Mouse (Mus musculus): Measurements from ENCODE around the gene B3gnt2. TPM values are rescaled to one million over a fixed set of nuclear protein-coding genes. Genes with fewer than 3 reads are reported as not detected.

The B3gnt2 gene
- polyA plus RNA-seq, 1 experiment = 35.4 TPM

- no peak for DNase-seq
- no peak for TF ChIP-seq POLR2A (IDR thresholded peaks at IDR 0.05; ENCODE audit: control insufficient read depth, extremely low read depth, insufficient read depth, low read length, poor library complexity)
- TF ChIP-seq CTCF (IDR thresholded peaks at IDR 0.05; ENCODE audit: borderline replicate concordance, control insufficient read depth, extremely low read depth, insufficient read depth, low read length, poor library complexity) = no peak
- H3K4me3 ChIP-seq (ENCODE audit: control insufficient read depth, insufficient read depth, low read length) = no peak overlapping the region
- no peaks in the 10 kb centered on the region for H3K27me3 ChIP-seq (ENCODE audit: control insufficient read depth, insufficient read depth, low read length)
- peaks cover 29% of the 10 kb centered on the region for H3K36me3 ChIP-seq (ENCODE audit: control insufficient read depth, insufficient read depth, low read length)
- H3K4me1 ChIP-seq (replicated peaks; ENCODE audit: control insufficient read depth, insufficient read depth, low read length) = peaks cover 41% of the 10 kb centered on the region
- WGBS = 20% methylated on average over 4 of the region's 4 CpGs
- no peak overlapping the region; the same call in 1 of the 2 replicates for H3K27ac ChIP-seq (ENCODE audit: control insufficient read depth, insufficient read depth, low read length)
Observed at GRCm38 (mm10) chr11:22832600-22832999, 28.2 kb downstream of the B3gnt2 start.

- Histone ChIP-seq H3K4me1 (replicated peaks; ENCODE audit: control insufficient read depth, insufficient read depth, low read length) (peaks cover 46% of the 10 kb centered on the region), H3K4me3 (ENCODE audit: control insufficient read depth, insufficient read depth, low read length) (no peak overlapping the region), H3K27me3 (ENCODE audit: control insufficient read depth, insufficient read depth, low read length) (no peaks in the 10 kb centered on the region), H3K36me3 (ENCODE audit: control insufficient read depth, insufficient read depth, low read length) (peaks cover 29% of the 10 kb centered on the region), H3K27ac (ENCODE audit: control insufficient read depth, insufficient read depth, low read length) (no peak overlapping the region)
- no peak for DNase-seq
- TF ChIP-seq POLR2A (IDR thresholded peaks at IDR 0.05; ENCODE audit: control insufficient read depth, extremely low read depth, insufficient read depth, low read length, poor library complexity) = no peak
- no peak for TF ChIP-seq CTCF (IDR thresholded peaks at IDR 0.05; ENCODE audit: borderline replicate concordance, control insufficient read depth, extremely low read depth, insufficient read depth, low read length, poor library complexity)
- 94% methylated on average over 11 of the region's 11 CpGs for WGBS
Observed at GRCm38 (mm10) chr11:22831916-22832315, 28.8 kb downstream of the B3gnt2 start.

- 77% methylated on average over 6 of the region's 6 CpGs for WGBS
- Histone ChIP-seq H3K36me3 (ENCODE audit: control insufficient read depth, insufficient read depth, low read length) (peaks cover 16% of the 10 kb centered on the region), H3K27ac (ENCODE audit: control insufficient read depth, insufficient read depth, low read length) (no peak overlapping the region), H3K27me3 (ENCODE audit: control insufficient read depth, insufficient read depth, low read length) (no peaks in the 10 kb centered on the region), H3K4me3 (ENCODE audit: control insufficient read depth, insufficient read depth, low read length) (no peak overlapping the region), H3K4me1 (replicated peaks; ENCODE audit: control insufficient read depth, insufficient read depth, low read length) (peaks cover 43% of the 10 kb centered on the region)
- no peak for DNase-seq
- TF ChIP-seq POLR2A (IDR thresholded peaks at IDR 0.05; ENCODE audit: control insufficient read depth, extremely low read depth, insufficient read depth, low read length, poor library complexity) (no peak), CTCF (IDR thresholded peaks at IDR 0.05; ENCODE audit: borderline replicate concordance, control insufficient read depth, extremely low read depth, insufficient read depth, low read length, poor library complexity) (no peak)
Observed at GRCm38 (mm10) chr11:22830684-22831083, 30.1 kb downstream of the B3gnt2 start.

GRCm38 (mm10) chr11:22830179-22830611, 30.6 kb downstream of the B3gnt2 start:
- WGBS = 84% methylated on average over 5 of the region's 5 CpGs
- Histone ChIP-seq H3K4me1 (replicated peaks; ENCODE audit: control insufficient read depth, insufficient read depth, low read length) (peaks cover 42% of the 10 kb centered on the region), H3K36me3 (ENCODE audit: control insufficient read depth, insufficient read depth, low read length) (peaks cover 11% of the 10 kb centered on the region), H3K4me3 (ENCODE audit: control insufficient read depth, insufficient read depth, low read length) (no peak overlapping the region), H3K27me3 (ENCODE audit: control insufficient read depth, insufficient read depth, low read length) (no peaks in the 10 kb centered on the region), H3K27ac (ENCODE audit: control insufficient read depth, insufficient read depth, low read length) (peak overlapping the region; percentile 15; the same call in 1 of the 2 replicates)
- DNase-seq = no peak
- TF ChIP-seq CTCF (IDR thresholded peaks at IDR 0.05; ENCODE audit: borderline replicate concordance, control insufficient read depth, extremely low read depth, insufficient read depth, low read length, poor library complexity) (no peak), POLR2A (IDR thresholded peaks at IDR 0.05; ENCODE audit: control insufficient read depth, extremely low read depth, insufficient read depth, low read length, poor library complexity) (no peak)

GRCm38 (mm10) chr11:22828988-22829632, 31.7 kb downstream of the B3gnt2 start:
- WGBS = 95% methylated on average over 15 of the region's 15 CpGs
- Histone ChIP-seq H3K27ac (ENCODE audit: control insufficient read depth, insufficient read depth, low read length) (peak overlapping the region; percentile 10; the same call in 1 of the 2 replicates), H3K27me3 (ENCODE audit: control insufficient read depth, insufficient read depth, low read length) (no peaks in the 10 kb centered on the region), H3K4me3 (ENCODE audit: control insufficient read depth, insufficient read depth, low read length) (no peak overlapping the region), H3K4me1 (replicated peaks; ENCODE audit: control insufficient read depth, insufficient read depth, low read length) (peaks cover 48% of the 10 kb centered on the region), H3K36me3 (ENCODE audit: control insufficient read depth, insufficient read depth, low read length) (peaks cover 6% of the 10 kb centered on the region; the same call in 1 of the 2 replicates)
- TF ChIP-seq CTCF (IDR thresholded peaks at IDR 0.05; ENCODE audit: borderline replicate concordance, control insufficient read depth, extremely low read depth, insufficient read depth, low read length, poor library complexity) = no peak
- no peak for TF ChIP-seq POLR2A (IDR thresholded peaks at IDR 0.05; ENCODE audit: control insufficient read depth, extremely low read depth, insufficient read depth, low read length, poor library complexity)
- DNase-seq = no peak

- Histone ChIP-seq H3K4me1 (replicated peaks; ENCODE audit: control insufficient read depth, insufficient read depth, low read length) (peaks cover 46% of the 10 kb centered on the region), H3K27me3 (ENCODE audit: control insufficient read depth, insufficient read depth, low read length) (no peaks in the 10 kb centered on the region), H3K27ac (ENCODE audit: control insufficient read depth, insufficient read depth, low read length) (peak overlapping the region; percentile 6; the same call in 1 of the 2 replicates), H3K36me3 (ENCODE audit: control insufficient read depth, insufficient read depth, low read length) (no peaks in the 10 kb centered on the region), H3K4me3 (ENCODE audit: control insufficient read depth, insufficient read depth, low read length) (no peak overlapping the region)
- WGBS = 92% methylated on average over 4 of the region's 4 CpGs
- DNase-seq = no peak
- TF ChIP-seq POLR2A (IDR thresholded peaks at IDR 0.05; ENCODE audit: control insufficient read depth, extremely low read depth, insufficient read depth, low read length, poor library complexity) (no peak), CTCF (IDR thresholded peaks at IDR 0.05; ENCODE audit: borderline replicate concordance, control insufficient read depth, extremely low read depth, insufficient read depth, low read length, poor library complexity) (no peak)
Observed at GRCm38 (mm10) chr11:22827514-22828080, 33.2 kb downstream of the B3gnt2 start.

All from thymus, adult 2 months (tissue).